Mouse (Mus musculus) MEL (cell line): ENCODE measurements around the gene Krtap6-2. TPM values are rescaled to one million over a fixed set of nuclear protein-coding genes. Genes with fewer than 3 reads are reported as not detected.

ENCODE experiments used
- DNase-seq: peaks from one replicate; pipeline ENCODE4 v3.0.0; 2011; ENCODE audit warnings: low read depth, low spot score
- H3K27ac ChIP-seq: 2 replicates; pipeline ENCODE4 v1.5.1; 2012; ENCODE audit warnings: low read depth, mild to moderate bottlenecking, control low read depth, low read length, moderate library complexity; ENCODE audit not compliant: control insufficient read depth
- H3K27me3 ChIP-seq, 2 experiments: fragments of 150-350 bp in 1 of 2; sonication (generic) in 1 of 2; 2 replicates each; pipeline ENCODE4 v1.6.1; 2012; ENCODE audit warnings: low read length in 2 of 2, mild to moderate bottlenecking in 2 of 2, improper control_type of control experiment in 1 of 2, moderate library complexity in 1 of 2; ENCODE audit not compliant: insufficient read depth in 2 of 2, control insufficient read depth in 1 of 2
- H3K36me3 ChIP-seq, 2 experiments: 2 replicates each; pipeline ENCODE4 v1.6.1; 2012 to 2014; ENCODE audit warnings: low read length in 2 of 2, improper control_type of control experiment in 1 of 2, inconsistent platforms in 1 of 2, mild to moderate bottlenecking in 1 of 2; ENCODE audit not compliant: insufficient read depth in 2 of 2, control insufficient read depth in 1 of 2
- H3K4me1 ChIP-seq, 2 experiments: fragments of 150-350 bp in 1 of 2; sonication (generic) in 1 of 2; 2 replicates each; pipeline ENCODE4 v1.6.1; 2012; ENCODE audit warnings: low read length in 2 of 2, improper control_type of control experiment in 1 of 2, mild to moderate bottlenecking in 1 of 2; ENCODE audit not compliant: insufficient read depth in 2 of 2, control insufficient read depth in 1 of 2
- H3K4me3 ChIP-seq, 2 experiments: fragments of 150-350 bp in 1 of 2; sonication (generic) in 1 of 2; 2 replicates each; pipeline ENCODE4 v1.5.1; 2012; ENCODE audit warnings: low read depth in 2 of 2, low read length in 2 of 2, mild to moderate bottlenecking in 2 of 2, moderate library complexity in 2 of 2, control low read depth in 1 of 2, improper control_type of control experiment in 1 of 2; ENCODE audit not compliant: control insufficient read depth in 1 of 2, insufficient read depth in 1 of 2
- H3K79me2 ChIP-seq: 2 replicates; pipeline ENCODE4 v1.6.1; 2012; ENCODE audit warnings: mild to moderate bottlenecking, low read length, moderate library complexity; ENCODE audit not compliant: control insufficient read depth, poor library complexity, insufficient read depth
- H3K9ac ChIP-seq: 2 replicates; pipeline ENCODE4 v1.6.1; 2012; ENCODE audit warnings: low read depth, mild to moderate bottlenecking, control low read depth, low read length, moderate library complexity; ENCODE audit not compliant: control insufficient read depth, poor library complexity, severe bottlenecking
- H3K9me3 ChIP-seq: fragments of 150-350 bp; sonication (generic); replicated peaks from 2 replicates; pipeline ENCODE4 v1.6.1; 2012; ENCODE audit warnings: mild to moderate bottlenecking, low read length, improper control_type of control experiment, moderate library complexity; ENCODE audit not compliant: insufficient read depth
- BHLHE40 ChIP-seq: IDR thresholded peaks from 2 replicates; pipeline ENCODE4 v1.6.1; 2012; ENCODE audit warnings: low read depth, mild to moderate bottlenecking, inconsistent platforms, low read length, improper control_type of control experiment, borderline replicate concordance
- CHD1 ChIP-seq: IDR thresholded peaks from 2 replicates; pipeline ENCODE4 v1.6.1; 2012; ENCODE audit warnings: low read depth, mild to moderate bottlenecking, inconsistent platforms, low read length, improper control_type of control experiment
- CHD2 ChIP-seq: IDR thresholded peaks from 2 replicates; pipeline ENCODE4 v1.6.1; 2011; ENCODE audit warnings: low read length, improper control_type of control experiment
- CTCF ChIP-seq, 3 experiments: IDR thresholded peaks in 2 of 3; conservative IDR thresholded peaks in 1 of 3; 2 replicates each; pipeline ENCODE4 v1.5.1; 2011 to 2012; ENCODE audit warnings: low read length in 3 of 3, low read depth in 2 of 3, mild to moderate bottlenecking in 2 of 3, improper control_type of control experiment in 1 of 3, inconsistent platforms in 1 of 3, mixed read lengths in 1 of 3, moderate library complexity in 1 of 3; ENCODE audit not compliant: control insufficient read depth in 1 of 3, insufficient read depth in 1 of 3, poor library complexity in 1 of 3, severe bottlenecking in 1 of 3
- ELF1 ChIP-seq: IDR thresholded peaks from 2 replicates; pipeline ENCODE4 v1.6.1; 2014; ENCODE audit warnings: low read depth, mild to moderate bottlenecking, inconsistent platforms, low read length, improper control_type of control experiment, moderate library complexity
- GABPA ChIP-seq: IDR thresholded peaks from 2 replicates; pipeline ENCODE4 v1.6.1; 2012; ENCODE audit warnings: low read depth, mild to moderate bottlenecking, inconsistent platforms, low read length, improper control_type of control experiment, moderate library complexity
- HCFC1 ChIP-seq: IDR thresholded peaks from 2 replicates; pipeline ENCODE4 v1.6.1; 2012; ENCODE audit warnings: low read depth, mild to moderate bottlenecking, inconsistent platforms, low read length, improper control_type of control experiment, moderate library complexity
- JUND ChIP-seq: IDR thresholded peaks from 2 replicates; pipeline ENCODE4 v1.6.1; 2011; ENCODE audit warnings: low read depth, mild to moderate bottlenecking, improper control_type of control experiment, low read length
- KAT2A ChIP-seq: conservative IDR thresholded peaks from 2 replicates; pipeline ENCODE4 v1.6.1; 2012; ENCODE audit warnings: low read depth, low read length, improper control_type of control experiment, inconsistent platforms
- MAFK ChIP-seq: IDR thresholded peaks from 2 replicates; pipeline ENCODE4 v1.6.1; 2011; ENCODE audit warnings: low read depth, mild to moderate bottlenecking, low read length, improper control_type of control experiment, borderline replicate concordance
- MAZ ChIP-seq: IDR thresholded peaks from 2 replicates; pipeline ENCODE4 v1.6.1; 2012; ENCODE audit warnings: low read depth, mild to moderate bottlenecking, inconsistent platforms, low read length, improper control_type of control experiment
- MXI1 ChIP-seq: IDR thresholded peaks from 2 replicates; pipeline ENCODE4 v1.6.1; 2011; ENCODE audit warnings: mild to moderate bottlenecking, low read depth, low read length, improper control_type of control experiment
- MYC ChIP-seq: IDR thresholded peaks from 2 replicates; pipeline ENCODE4 v1.6.1; 2011; ENCODE audit warnings: low read depth, mild to moderate bottlenecking, low read length, improper control_type of control experiment, moderate library complexity
- NRF1 ChIP-seq: IDR thresholded peaks from 2 replicates; pipeline ENCODE4 v1.6.1; 2014; ENCODE audit warnings: low read depth, mild to moderate bottlenecking, inconsistent platforms, low read length, improper control_type of control experiment, moderate library complexity; ENCODE audit not compliant: poor library complexity, insufficient read depth, severe bottlenecking
- POLR2A ChIP-seq, 2 experiments: IDR thresholded peaks; 2 replicates each; pipeline ENCODE4 v1.6.1; 2011 to 2012; ENCODE audit warnings: low read length in 2 of 2, mild to moderate bottlenecking in 2 of 2, control low read depth in 1 of 2, improper control_type of control experiment in 1 of 2, low read depth in 1 of 2, moderate library complexity in 1 of 2; ENCODE audit not compliant: control insufficient read depth in 1 of 2, insufficient read depth in 1 of 2, poor library complexity in 1 of 2
- ZC3H11A ChIP-seq: IDR thresholded peaks from 2 replicates; pipeline ENCODE4 v1.6.1; 2012; ENCODE audit warnings: low read depth, mild to moderate bottlenecking, inconsistent platforms, low read length, improper control_type of control experiment
- ZKSCAN1 ChIP-seq: IDR thresholded peaks from 2 replicates; pipeline ENCODE4 v1.6.1; 2012; ENCODE audit warnings: low read depth, mild to moderate bottlenecking, inconsistent platforms, low read length, improper control_type of control experiment, moderate library complexity
- ZNF384 ChIP-seq: IDR thresholded peaks from 2 replicates; pipeline ENCODE4 v1.6.1; 2012; ENCODE audit warnings: low read depth, mild to moderate bottlenecking, inconsistent platforms, low read length, improper control_type of control experiment
- polyA plus RNA-seq, 2 experiments: library from polyadenylated mRNA; stranded (reverse) in 1 of 2; unstranded in 1 of 2; fragments of >175 nt in 1 of 2; fragments of >200 nt in 1 of 2; gene quantifications; 2 replicates each; pipeline versions ENCODE4 v1.2.1 to v1.2.4; 2012; ENCODE audit warnings: low replicate concordance in 2 of 2, low read depth in 1 of 2; ENCODE audit not compliant: insufficient read length in 2 of 2, insufficient read depth in 1 of 2, missing spikeins in 1 of 2
- total RNA-seq: library from RNA; depleted of rRNA; stranded (reverse); fragments of 300-350 nt; gene quantifications from 2 replicates; pipeline ENCODE4 v1.2.3, GENCODE M21; 2012; rRNA removed

The Krtap6-2 gene
- not detected in 2 replicates for total RNA-seq
- not detected for polyA plus RNA-seq

DNA sequence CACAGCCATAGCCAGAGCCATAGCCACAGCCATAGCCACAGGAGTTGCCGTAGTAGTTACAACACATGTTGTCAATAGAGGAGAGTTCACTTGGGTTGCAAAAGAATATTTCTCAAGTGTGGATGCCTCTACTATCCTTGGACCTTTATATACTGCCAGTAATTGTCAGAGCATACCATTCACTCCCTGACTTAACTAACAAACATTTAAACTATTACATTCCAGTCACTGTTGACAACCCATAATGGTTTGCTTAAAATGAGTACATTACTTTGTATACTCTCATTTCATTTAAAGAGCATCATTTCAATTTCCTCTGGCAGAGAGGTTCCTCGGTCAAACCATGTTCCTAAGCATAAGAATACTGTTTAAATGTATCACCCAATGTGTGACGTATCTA lies at the start of gene Krtap6-2:
Krtap6-2 (minus strand) TSS at position 101 of the 400 bp plus-strand sequence.
- Histone ChIP-seq H3K9ac (no peak within 1 kb of the TSS), H3K27ac (no peak within 1 kb of the TSS), H3K9me3 (no peaks in the 10 kb centered on the region), H3K79me2 (no peaks in the 10 kb centered on the region), H3K4me3 (no peak within 1 kb of the TSS), H3K4me1 (no peaks in the 10 kb centered on the region), H3K36me3 (no peaks in the 10 kb centered on the region), H3K27me3 (no peaks in the 10 kb centered on the region)
- TF ChIP-seq ZNF384, result no peak
- no peak for TF ChIP-seq ZC3H11A
- no peak for TF ChIP-seq ZKSCAN1
- no peak for TF ChIP-seq NRF1
- DNase-seq, result no peak

DNA sequence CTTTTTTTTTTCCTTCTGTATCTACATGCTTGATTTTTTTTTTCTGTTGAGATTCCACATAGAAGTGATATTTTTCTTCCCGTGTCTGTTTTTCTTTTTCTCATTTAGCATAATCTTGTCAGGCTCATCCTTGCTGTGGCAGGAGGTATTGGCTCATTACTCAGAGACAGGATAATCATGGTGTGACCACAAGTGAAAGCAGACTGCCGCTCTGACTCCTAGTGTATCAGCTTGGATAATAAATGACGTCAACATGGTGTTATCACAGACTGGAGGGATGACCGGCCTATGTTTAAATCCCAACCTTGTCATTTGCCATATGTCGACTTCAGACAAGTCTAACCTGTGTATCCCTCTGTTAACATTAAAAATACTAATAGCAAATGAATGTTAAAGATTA lies 41.3 kb upstream of the Krtap6-2 start:
- no peak overlapping the region for H3K27ac ChIP-seq
- no peaks in the 10 kb centered on the region for H3K27me3 ChIP-seq
- no peaks in the 10 kb centered on the region for H3K79me2 ChIP-seq
- TF ChIP-seq CTCF (IDR thresholded peaks at IDR 0.05 in 2 of 3, conservative IDR thresholded peaks at IDR 0.05 in 1 of 3; ENCODE audit: control insufficient read depth in 1 of 3, insufficient read depth in 1 of 3, low read depth in 2 of 3, low read length in 3 of 3, poor library complexity in 1 of 3, severe bottlenecking in 1 of 3) (no peak), MXI1 (no peak), JUND (no peak), BHLHE40 (no peak), ELF1 (no peak), POLR2A (IDR thresholded peaks at IDR 0.05; ENCODE audit: control insufficient read depth in 1 of 2, insufficient read depth in 1 of 2, low read depth in 1 of 2, low read length in 2 of 2, poor library complexity in 1 of 2) (no peak), ZNF384 (no peak), MYC (no peak), MAZ (no peak), HCFC1 (no peak), NRF1 (no peak), CHD1 (no peak), ZKSCAN1 (no peak), KAT2A (no peak), CHD2 (no peak), GABPA (no peak), MAFK (no peak)
- H3K4me3 ChIP-seq, result no peak overlapping the region
- H3K4me1 ChIP-seq, result no peaks in the 10 kb centered on the region
- no peak for DNase-seq
- no peak overlapping the region for H3K9ac ChIP-seq
- no peaks in the 10 kb centered on the region for H3K36me3 ChIP-seq
- no peaks in the 10 kb centered on the region for H3K9me3 ChIP-seq
